Mouse (Mus musculus) MEL (cell line): ENCODE data around the gene Mansc1. TPM values are rescaled to one million over a fixed set of nuclear protein-coding genes. Genes with fewer than 3 reads are reported as not detected.

Experiments used
- DNase-seq: peaks from one replicate; pipeline ENCODE4 v3.0.0; 2011; ENCODE audit warnings: low read depth, low spot score
- H3K27ac ChIP-seq: 2 replicates; pipeline ENCODE4 v1.5.1; 2012; ENCODE audit warnings: low read depth, mild to moderate bottlenecking, control low read depth, low read length, moderate library complexity; ENCODE audit not compliant: control insufficient read depth
- H3K27me3 ChIP-seq, 2 experiments: fragments of 150-350 bp in 1 of 2; sonication (generic) in 1 of 2; 2 replicates each; pipeline ENCODE4 v1.6.1; 2012; ENCODE audit warnings: low read length in 2 of 2, mild to moderate bottlenecking in 2 of 2, improper control_type of control experiment in 1 of 2, moderate library complexity in 1 of 2; ENCODE audit not compliant: insufficient read depth in 2 of 2, control insufficient read depth in 1 of 2
- H3K36me3 ChIP-seq, 2 experiments: 2 replicates each; pipeline ENCODE4 v1.6.1; 2012 to 2014; ENCODE audit warnings: low read length in 2 of 2, improper control_type of control experiment in 1 of 2, inconsistent platforms in 1 of 2, mild to moderate bottlenecking in 1 of 2; ENCODE audit not compliant: insufficient read depth in 2 of 2, control insufficient read depth in 1 of 2
- H3K4me1 ChIP-seq, 2 experiments: fragments of 150-350 bp in 1 of 2; sonication (generic) in 1 of 2; 2 replicates each; pipeline ENCODE4 v1.6.1; 2012; ENCODE audit warnings: low read length in 2 of 2, improper control_type of control experiment in 1 of 2, mild to moderate bottlenecking in 1 of 2; ENCODE audit not compliant: insufficient read depth in 2 of 2, control insufficient read depth in 1 of 2
- H3K4me3 ChIP-seq, 2 experiments: fragments of 150-350 bp in 1 of 2; sonication (generic) in 1 of 2; 2 replicates each; pipeline ENCODE4 v1.5.1; 2012; ENCODE audit warnings: low read depth in 2 of 2, low read length in 2 of 2, mild to moderate bottlenecking in 2 of 2, moderate library complexity in 2 of 2, control low read depth in 1 of 2, improper control_type of control experiment in 1 of 2; ENCODE audit not compliant: control insufficient read depth in 1 of 2, insufficient read depth in 1 of 2
- H3K79me2 ChIP-seq: 2 replicates; pipeline ENCODE4 v1.6.1; 2012; ENCODE audit warnings: mild to moderate bottlenecking, low read length, moderate library complexity; ENCODE audit not compliant: control insufficient read depth, poor library complexity, insufficient read depth
- H3K9ac ChIP-seq: 2 replicates; pipeline ENCODE4 v1.6.1; 2012; ENCODE audit warnings: low read depth, mild to moderate bottlenecking, control low read depth, low read length, moderate library complexity; ENCODE audit not compliant: control insufficient read depth, poor library complexity, severe bottlenecking
- H3K9me3 ChIP-seq: fragments of 150-350 bp; sonication (generic); replicated peaks from 2 replicates; pipeline ENCODE4 v1.6.1; 2012; ENCODE audit warnings: mild to moderate bottlenecking, low read length, improper control_type of control experiment, moderate library complexity; ENCODE audit not compliant: insufficient read depth
- BHLHE40 ChIP-seq: IDR thresholded peaks from 2 replicates; pipeline ENCODE4 v1.6.1; 2012; ENCODE audit warnings: low read depth, mild to moderate bottlenecking, inconsistent platforms, low read length, improper control_type of control experiment, borderline replicate concordance
- CHD2 ChIP-seq: IDR thresholded peaks from 2 replicates; pipeline ENCODE4 v1.6.1; 2011; ENCODE audit warnings: low read length, improper control_type of control experiment
- CTCF ChIP-seq, 3 experiments: IDR thresholded peaks in 2 of 3; conservative IDR thresholded peaks in 1 of 3; 2 replicates each; pipeline ENCODE4 v1.5.1; 2011 to 2012; ENCODE audit warnings: low read length in 3 of 3, low read depth in 2 of 3, mild to moderate bottlenecking in 2 of 3, improper control_type of control experiment in 1 of 3, inconsistent platforms in 1 of 3, mixed read lengths in 1 of 3, moderate library complexity in 1 of 3; ENCODE audit not compliant: control insufficient read depth in 1 of 3, insufficient read depth in 1 of 3, poor library complexity in 1 of 3, severe bottlenecking in 1 of 3
- E2F4 ChIP-seq: IDR thresholded peaks from 2 replicates; pipeline ENCODE4 v1.6.1; 2011; ENCODE audit warnings: low read depth, low read length, improper control_type of control experiment, borderline replicate concordance
- EP300 ChIP-seq, 2 experiments: IDR thresholded peaks; 2 replicates each; pipeline ENCODE4 v1.6.1; 2011; ENCODE audit warnings: improper control_type of control experiment in 2 of 2, low read length in 2 of 2, low read depth in 1 of 2, mild to moderate bottlenecking in 1 of 2
- GABPA ChIP-seq: IDR thresholded peaks from 2 replicates; pipeline ENCODE4 v1.6.1; 2012; ENCODE audit warnings: low read depth, mild to moderate bottlenecking, inconsistent platforms, low read length, improper control_type of control experiment, moderate library complexity
- GATA1 ChIP-seq: IDR thresholded peaks from 2 replicates; pipeline ENCODE4 v1.6.1; 2011; ENCODE audit warnings: low read depth, low read length, improper control_type of control experiment
- JUND ChIP-seq: IDR thresholded peaks from 2 replicates; pipeline ENCODE4 v1.6.1; 2011; ENCODE audit warnings: low read depth, mild to moderate bottlenecking, improper control_type of control experiment, low read length
- MAFK ChIP-seq: IDR thresholded peaks from 2 replicates; pipeline ENCODE4 v1.6.1; 2011; ENCODE audit warnings: low read depth, mild to moderate bottlenecking, low read length, improper control_type of control experiment, borderline replicate concordance
- MAX ChIP-seq: IDR thresholded peaks from 2 replicates; pipeline ENCODE4 v1.6.1; 2011; ENCODE audit warnings: low read length, improper control_type of control experiment
- MAZ ChIP-seq: IDR thresholded peaks from 2 replicates; pipeline ENCODE4 v1.6.1; 2012; ENCODE audit warnings: low read depth, mild to moderate bottlenecking, inconsistent platforms, low read length, improper control_type of control experiment
- MXI1 ChIP-seq: IDR thresholded peaks from 2 replicates; pipeline ENCODE4 v1.6.1; 2011; ENCODE audit warnings: mild to moderate bottlenecking, low read depth, low read length, improper control_type of control experiment
- MYC ChIP-seq: IDR thresholded peaks from 2 replicates; pipeline ENCODE4 v1.6.1; 2011; ENCODE audit warnings: low read depth, mild to moderate bottlenecking, low read length, improper control_type of control experiment, moderate library complexity
- NELFE ChIP-seq: IDR thresholded peaks from 2 replicates; pipeline ENCODE4 v1.6.1; 2011; ENCODE audit warnings: low read depth, low read length, improper control_type of control experiment
- NRF1 ChIP-seq: IDR thresholded peaks from 2 replicates; pipeline ENCODE4 v1.6.1; 2014; ENCODE audit warnings: low read depth, mild to moderate bottlenecking, inconsistent platforms, low read length, improper control_type of control experiment, moderate library complexity; ENCODE audit not compliant: poor library complexity, insufficient read depth, severe bottlenecking
- RAD21 ChIP-seq: IDR thresholded peaks from 2 replicates; pipeline ENCODE4 v1.6.1; 2011; ENCODE audit warnings: mild to moderate bottlenecking, low read depth, low read length, improper control_type of control experiment
- SMC3 ChIP-seq: IDR thresholded peaks from 2 replicates; pipeline ENCODE4 v1.6.1; 2011; ENCODE audit warnings: low read depth, low read length, improper control_type of control experiment
- TAL1 ChIP-seq: IDR thresholded peaks from 2 replicates; pipeline ENCODE4 v1.6.1; 2012; ENCODE audit warnings: mild to moderate bottlenecking, inconsistent platforms, low read length, moderate library complexity, mixed read lengths
- TBP ChIP-seq: IDR thresholded peaks from 2 replicates; pipeline ENCODE4 v1.8.0; 2011; ENCODE audit warnings: low read depth, low read length, improper control_type of control experiment
- TCF12 ChIP-seq: IDR thresholded peaks from 2 replicates; pipeline ENCODE4 v1.6.1; 2014; ENCODE audit warnings: low read depth, mild to moderate bottlenecking, inconsistent platforms, low read length, improper control_type of control experiment, moderate library complexity
- UBTF ChIP-seq: IDR thresholded peaks from 2 replicates; pipeline ENCODE4 v1.6.1; 2012; ENCODE audit warnings: low read depth, mild to moderate bottlenecking, inconsistent platforms, low read length, improper control_type of control experiment, moderate library complexity, borderline replicate concordance; ENCODE audit not compliant: insufficient read depth
- polyA plus RNA-seq, 2 experiments: library from polyadenylated mRNA; stranded (reverse) in 1 of 2; unstranded in 1 of 2; fragments of >175 nt in 1 of 2; fragments of >200 nt in 1 of 2; gene quantifications; 2 replicates each; pipeline versions ENCODE4 v1.2.1 to v1.2.4; 2012; ENCODE audit warnings: low replicate concordance in 2 of 2, low read depth in 1 of 2; ENCODE audit not compliant: insufficient read length in 2 of 2, insufficient read depth in 1 of 2, missing spikeins in 1 of 2
- total RNA-seq: library from RNA; depleted of rRNA; stranded (reverse); fragments of 300-350 nt; gene quantifications from 2 replicates; pipeline ENCODE4 v1.2.3, GENCODE M21; 2012

The Mansc1 gene
- total and polyA plus RNA-seq, 3 experiments = not detected

DNA sequence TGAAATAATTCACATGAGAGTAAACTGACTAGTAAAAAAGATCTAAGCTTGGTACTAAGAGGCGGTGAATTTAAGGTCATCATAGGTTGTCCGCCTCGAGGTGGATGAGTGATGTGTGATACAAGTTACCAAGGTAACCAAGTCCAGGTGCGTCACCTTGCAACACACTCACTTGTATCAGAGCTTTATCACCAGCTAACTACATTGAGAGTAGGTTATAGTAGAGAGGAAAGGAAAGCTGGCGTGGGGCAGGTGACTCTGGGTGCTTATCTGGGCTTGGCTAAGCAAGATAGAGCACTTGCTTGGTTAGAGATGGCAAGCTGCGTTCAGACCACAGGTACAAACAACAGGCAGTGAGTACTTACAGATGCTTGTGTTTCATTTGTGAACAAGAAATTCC lies 14.5 kb upstream of the Mansc1 start:
- DNase-seq = no peak
- Histone ChIP-seq H3K4me1 (peaks cover 2 to 12% of the 10 kb centered on the region in 2 experiments; a peak in 3 of 4 replicates), H3K4me3 (no peak overlapping the region), H3K36me3 (peaks cover 0 to 11% of the 10 kb centered on the region in 2 experiments; a peak in 2 of 4 replicates), H3K9me3 (no peaks in the 10 kb centered on the region), H3K27me3 (no peaks in the 10 kb centered on the region), H3K9ac (no peak overlapping the region), H3K79me2 (no peaks in the 10 kb centered on the region), H3K27ac (no peak overlapping the region)
- TF ChIP-seq GABPA = no peak
- TF ChIP-seq TAL1 = no peak
- no peak for TF ChIP-seq TBP
- TF ChIP-seq EP300 (IDR thresholded peaks at IDR 0.05; ENCODE audit: low read depth in 1 of 2, low read length in 2 of 2) = no peak
- TF ChIP-seq GATA1 = 0 out of 2 replicates have a peak, but pooled peaks have one; percentile 3
- TF ChIP-seq BHLHE40 = 0 out of 2 replicates have a peak, but pooled peaks have one; percentile 53

DNA sequence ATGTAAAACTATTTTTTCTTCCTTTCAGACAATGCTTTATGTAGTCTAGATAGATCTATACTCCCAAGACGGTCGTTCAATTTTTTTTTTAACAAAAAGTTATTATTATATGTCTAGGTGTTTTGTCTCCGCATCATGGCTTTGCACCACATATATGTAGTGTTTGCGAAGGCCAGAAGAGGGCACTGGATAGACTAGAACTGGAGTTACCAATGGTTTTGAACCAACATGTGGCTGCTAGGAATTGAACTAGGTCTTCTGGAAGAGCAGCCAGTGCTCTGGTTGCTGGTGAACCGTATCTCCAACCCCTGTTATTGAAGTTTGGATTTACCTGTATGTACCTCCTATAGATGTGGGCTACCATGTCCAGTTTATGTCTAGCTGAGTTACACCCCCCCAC lies 11.0 kb upstream of the Mansc1 start:
- H3K79me2 ChIP-seq = peaks cover 6% of the 10 kb centered on the region; the same call in 1 of the 2 replicates
- H3K4me1 ChIP-seq = peaks cover 2 to 12% of the 10 kb centered on the region in 2 experiments; a peak in 3 of 4 replicates
- H3K36me3 ChIP-seq = peaks cover 0 to 13% of the 10 kb centered on the region in 2 experiments; a peak in 2 of 4 replicates
- H3K27ac ChIP-seq = no peak overlapping the region
- DNase-seq = peak; percentile 26
- H3K27me3 ChIP-seq = no peaks in the 10 kb centered on the region
- H3K9me3 ChIP-seq = no peaks in the 10 kb centered on the region
- H3K4me3 ChIP-seq = no peak overlapping the region
- TF ChIP-seq TCF12 = no peak
- peak; percentile 30; the same call in 1 of the 2 replicates for TF ChIP-seq SMC3
- no peak for TF ChIP-seq MAX
- TF ChIP-seq CTCF (IDR thresholded peaks at IDR 0.05 in 2 of 3, conservative IDR thresholded peaks at IDR 0.05 in 1 of 3; ENCODE audit: control insufficient read depth in 1 of 3, insufficient read depth in 1 of 3, low read depth in 2 of 3, low read length in 3 of 3, poor library complexity in 1 of 3, severe bottlenecking in 1 of 3) = peak in 1 of 3 experiments; percentile 11; a peak in 1 of 6 replicates
- TF ChIP-seq UBTF = no peak
- no peak for TF ChIP-seq MXI1
- TF ChIP-seq MYC = no peak
- no peak for TF ChIP-seq MAFK
- TF ChIP-seq JUND = no peak
- TF ChIP-seq NRF1 = no peak
- no peak for TF ChIP-seq CHD2
- TF ChIP-seq NELFE = no peak
- no peak for TF ChIP-seq MAZ
- TF ChIP-seq E2F4 = no peak
- peak; percentile 2 for TF ChIP-seq RAD21
- H3K9ac ChIP-seq = no peak overlapping the region
